ENCODE assay signal across 23 mouse cellular contexts in genomic region chr12:98588573-98588972, GRCm38 (mm10). TPM values are rescaled to one million over a fixed set of nuclear protein-coding genes. Genes with fewer than 3 reads are reported as not detected.
DNase-seq lines count a peak whose midpoint lies in the region; ATAC-seq and TF ChIP-seq lines count a peak whose summit lies in the region.
"Had no signal": no experiment of that assay in that cellular context is flagged by ENCODE, and none has a peak within 500 bp of the region (broad histone marks: within the 10 kb centered on the region; RNA-seq: fewer than 3 reads in every experiment).

No protein-coding gene starts in this region.

- H3K36me3 ChIP-seq in lung, embryonic 14.5 days (ENCODE audit: insufficient read depth) = no peaks in the 10 kb centered on the region
- H3K36me3 ChIP-seq in neural tube, embryonic 15.5 days = no peaks in the 10 kb centered on the region
- H3K36me3 ChIP-seq: embryonic facial prominence, embryonic 12.5 days; forebrain, embryonic 15.5 days; heart, embryonic 10.5 days; kidney, embryonic 15.5 days; lung, embryonic 15.5 days; midbrain, embryonic 13.5 days had no signal

- WGBS in lung, embryonic 14.5 days = 57% methylated on average over 6 of the region's 6 CpGs
- WGBS in lung, adult 2 months = 60% methylated on average over 6 of the region's 6 CpGs
- 79% methylated on average over 6 of the region's 6 CpGs for WGBS in neural tube, embryonic 15.5 days

- DNase-seq in embryo, embryonic 10 days (ENCODE audit: low spot score) = peak; percentile 52
- DNase-seq in embryo, embryonic 9.5 days (ENCODE audit: extremely low spot score) = no peak
- peak; percentile 88 for DNase-seq in lung, embryonic 14.5 days
- DNase-seq in lung, adult 2 months = no peak
- DNase-seq in R1 (ENCODE audit: low read depth, low spot score) = peak; percentile 36
- peak; percentile 11 for DNase-seq in fibroblast of lung, adult 2 months (ENCODE audit: low read depth)
- no peak for DNase-seq in urinary bladder, adult 18-20 months (ENCODE audit: low spot score in 2 of 2)
- DNase-seq: adrenal gland, postnatal 14 days; cerebellum, adult 9-11 months; heart, postnatal 14 days; right cerebral cortex, postnatal 25 days had no signal

- H3K27ac ChIP-seq in lung, embryonic 14.5 days (ENCODE audit: low read depth) = no peak overlapping the region
- H3K27ac ChIP-seq in neural tube, embryonic 15.5 days (replicated peaks) = no peak overlapping the region
- H3K27ac ChIP-seq: embryonic facial prominence, embryonic 12.5 days; forebrain, embryonic 15.5 days; heart, embryonic 10.5 days; hindbrain, embryonic 14.5 days; kidney, embryonic 15.5 days; layer of hippocampus, adult 2 months; lung, embryonic 15.5 days; midbrain, embryonic 13.5 days had no signal

- no peak for TF ChIP-seq POLR2A in lung, adult 2 months (IDR thresholded peaks at IDR 0.05; ENCODE audit: borderline replicate concordance, extremely low read depth, low read depth, low read length)

- no peaks in the 10 kb centered on the region for H3K4me1 ChIP-seq in lung, embryonic 14.5 days (ENCODE audit: insufficient read depth)
- no peaks in the 10 kb centered on the region for H3K4me1 ChIP-seq in lung, adult 2 months (ENCODE audit: control insufficient read depth, insufficient read depth, low read length)
- H3K4me1 ChIP-seq in neural tube, embryonic 15.5 days = no peaks in the 10 kb centered on the region
- H3K4me1 ChIP-seq: embryonic facial prominence, embryonic 12.5 days; forebrain, embryonic 15.5 days; heart, embryonic 10.5 days; kidney, embryonic 15.5 days; lung, embryonic 15.5 days had no signal

- TF ChIP-seq CTCF in lung, embryonic 14.5 days (IDR thresholded peaks at IDR 0.05; ENCODE audit: low read depth) = no peak
- TF ChIP-seq CTCF in lung, adult 2 months (IDR thresholded peaks at IDR 0.05; ENCODE audit: insufficient read depth, low read length) = no peak

- no peak overlapping the region for H3K4me2 ChIP-seq in lung, embryonic 14.5 days
- H3K4me2 ChIP-seq in neural tube, embryonic 15.5 days = no peak overlapping the region
- H3K4me2 ChIP-seq: embryonic facial prominence, embryonic 12.5 days; forebrain, embryonic 15.5 days; hindbrain, embryonic 14.5 days; kidney, embryonic 15.5 days; liver, embryonic 11.5 days; lung, embryonic 15.5 days; midbrain, embryonic 13.5 days had no signal

- no peak overlapping the region for H3K4me3 ChIP-seq in lung, embryonic 14.5 days (ENCODE audit: low read depth, low read length)
- no peak overlapping the region for H3K4me3 ChIP-seq in lung, adult 2 months (replicated peaks; ENCODE audit: extremely low read depth, low read depth, low read length)
- H3K4me3 ChIP-seq in neural tube, embryonic 15.5 days (replicated peaks) = no peak overlapping the region
- H3K4me3 ChIP-seq: embryonic facial prominence, embryonic 12.5 days; forebrain, embryonic 15.5 days; heart, embryonic 10.5 days; kidney, embryonic 15.5 days; layer of hippocampus, adult 2 months; lung, embryonic 15.5 days; midbrain, embryonic 13.5 days had no signal

- H3K27me3 ChIP-seq in lung, embryonic 14.5 days (ENCODE audit: insufficient read depth, low read length) = no peaks in the 10 kb centered on the region
- no peaks in the 10 kb centered on the region for H3K27me3 ChIP-seq in neural tube, embryonic 15.5 days (replicated peaks)
- H3K27me3 ChIP-seq: embryonic facial prominence, embryonic 12.5 days; forebrain, embryonic 15.5 days; kidney, embryonic 15.5 days; lung, embryonic 15.5 days; midbrain, embryonic 13.5 days had no signal

- ATAC-seq in lung, embryonic 14.5 days (ENCODE audit: insufficient read depth) = no peak
- no peak for ATAC-seq in neural tube, embryonic 15.5 days (ENCODE audit: low FRiP score)
- ATAC-seq: forebrain, embryonic 15.5 days; intestine, embryonic 16.5 days; midbrain, embryonic 13.5 days had no signal

- H3K9me3 ChIP-seq in lung, embryonic 14.5 days (ENCODE audit: low read depth, low read length) = no peaks in the 10 kb centered on the region; the same call in 1 of the 2 replicates
- no peaks in the 10 kb centered on the region for H3K9me3 ChIP-seq in neural tube, embryonic 15.5 days (replicated peaks)
- H3K9me3 ChIP-seq: embryonic facial prominence, embryonic 12.5 days; forebrain, embryonic 15.5 days; kidney, embryonic 15.5 days; lung, embryonic 15.5 days had no signal

- H3K9ac ChIP-seq in lung, embryonic 14.5 days = no peak overlapping the region
- H3K9ac ChIP-seq in neural tube, embryonic 15.5 days (replicated peaks) = no peak overlapping the region
- H3K9ac ChIP-seq: embryonic facial prominence, embryonic 12.5 days; forebrain, embryonic 15.5 days; hindbrain, embryonic 14.5 days; kidney, embryonic 15.5 days; lung, embryonic 15.5 days; midbrain, embryonic 13.5 days had no signal

RNA-seq across cellular contexts. Expression of gene Kcnk10, which starts 10.5 kb away (rescaled TPM):
- polyA plus RNA-seq in lung, embryonic 14.5 days (2014; fragmentation: Nextera tagmentation; extraction: Ambion mirVana) = 0.03 TPM in 1 of 2 replicates, not detected in the other
- 0.01 and 0.08 TPM in 2 replicates for polyA plus RNA-seq in lung, adult 2 months (2012; rRNA removed)
- polyA plus RNA-seq in neural tube, embryonic 15.5 days (2015; fragmentation: Nextera tagmentation; extraction: Ambion mirVana) = 30.0 and 31.5 TPM in 2 replicates
- polyA plus RNA-seq: gonadal fat pad, adult 2 months had no signal

RNA-seq across cellular contexts. Expression of gene Spata7, which starts 39.4 kb away (rescaled TPM):
- polyA plus RNA-seq in lung, embryonic 14.5 days (2014; fragmentation: Nextera tagmentation; extraction: Ambion mirVana) = 16.7 and 18.5 TPM in 2 replicates
- polyA plus RNA-seq in lung, adult 2 months (2012; rRNA removed) = 2.5 and 4.1 TPM in 2 replicates
- polyA plus RNA-seq in neural tube, embryonic 15.5 days (2015; fragmentation: Nextera tagmentation; extraction: Ambion mirVana) = 29.4 and 34.9 TPM in 2 replicates

Comparison
In these comparisons a context has a peak if more than half of its experiments do, and no peak if none do; other contexts are left out.
1. DNase-seq: peak in embryo, embryonic 10 days (single experiment), lung, embryonic 14.5 days (single experiment), R1 (single experiment) and fibroblast of lung, adult 2 months (single experiment); none in embryo, embryonic 9.5 days (single experiment), lung, adult 2 months (single experiment) and urinary bladder, adult 18-20 months (0 of 2).
2. RNA of gene Kcnk10, which starts 10.5 kb away (polyA plus RNA-seq): 30.0 to 31.5 TPM in neural tube, embryonic 15.5 days; 0.03 TPM in lung, embryonic 14.5 days and 0.01 to 0.08 TPM in lung, adult 2 months; every median in the first group is over 10 times any median in the second.